Mouse (Mus musculus): Measurements from ENCODE around the gene Mxi1. TPM values are rescaled to one million over a fixed set of nuclear protein-coding genes. Genes with fewer than 3 reads are reported as not detected.

Mxi1 gene
- total RNA-seq, 1 experiment from 2014 or later, result 112 TPM

DNA sequence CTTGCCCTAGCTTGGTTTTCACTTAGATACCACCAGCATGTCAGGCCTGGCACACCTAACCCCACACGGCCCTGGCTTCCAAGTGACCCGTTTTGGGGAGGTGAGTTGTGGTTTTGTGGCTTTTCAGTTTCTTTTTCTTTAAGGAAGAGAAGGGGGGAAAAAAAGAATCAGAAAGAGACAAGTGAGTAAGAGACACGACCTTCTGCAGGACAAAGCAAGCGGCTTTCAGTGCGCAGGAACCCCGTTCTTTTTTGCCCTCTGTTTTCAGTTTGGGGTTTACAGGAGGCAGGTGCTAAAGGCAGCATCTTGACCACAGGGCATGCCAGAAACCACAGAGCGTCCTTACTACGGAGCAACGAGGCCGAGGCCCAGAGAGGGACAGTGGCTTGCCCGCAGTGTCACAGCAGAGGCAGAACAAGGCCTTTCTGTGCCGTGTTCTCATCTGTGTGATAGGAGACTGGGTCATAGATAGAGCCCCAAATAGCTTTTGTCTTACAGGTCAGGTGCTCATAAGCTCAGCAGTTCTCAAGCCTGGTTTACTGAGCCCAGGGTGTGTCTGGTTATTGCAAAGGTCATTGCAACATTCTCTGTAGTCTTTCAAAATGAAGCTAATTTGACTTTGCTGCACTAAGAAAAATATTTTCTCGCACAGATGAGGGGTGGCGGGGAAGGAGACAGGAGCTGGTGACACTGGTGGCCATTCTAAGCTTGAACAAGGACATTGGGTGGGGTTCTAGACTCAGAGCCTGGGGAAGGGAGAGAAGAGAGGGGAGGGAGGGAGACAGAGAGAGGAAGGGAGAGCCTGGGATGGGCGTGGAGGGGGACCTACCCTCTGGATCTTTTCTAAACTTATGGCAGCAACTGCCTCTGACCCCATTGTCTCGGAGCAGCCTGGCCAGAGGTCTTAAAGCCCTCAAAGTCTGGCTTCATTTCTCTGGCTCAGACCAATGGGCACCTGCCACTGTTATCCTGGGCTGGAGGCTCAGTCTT is 8.1 kb downstream of the Mxi1 start:
- ATAC-seq (ENCODE audit: extremely low read depth, insufficient number of reproducible peaks, low FRiP score, poor library complexity, severe bottlenecking), result peak; percentile 33

- no peak for ATAC-seq (ENCODE audit: extremely low read depth, insufficient number of reproducible peaks, low FRiP score, poor library complexity, severe bottlenecking)
Observed at GRCm38 (mm10) chr19:53320264-53321110, 10.2 kb downstream of the Mxi1 start.

GRCm38 (mm10) chr19:53321273-53321672 is 11.0 kb downstream of the Mxi1 start:
- ATAC-seq (ENCODE audit: extremely low read depth, insufficient number of reproducible peaks, low FRiP score, poor library complexity, severe bottlenecking), result no peak

DNA sequence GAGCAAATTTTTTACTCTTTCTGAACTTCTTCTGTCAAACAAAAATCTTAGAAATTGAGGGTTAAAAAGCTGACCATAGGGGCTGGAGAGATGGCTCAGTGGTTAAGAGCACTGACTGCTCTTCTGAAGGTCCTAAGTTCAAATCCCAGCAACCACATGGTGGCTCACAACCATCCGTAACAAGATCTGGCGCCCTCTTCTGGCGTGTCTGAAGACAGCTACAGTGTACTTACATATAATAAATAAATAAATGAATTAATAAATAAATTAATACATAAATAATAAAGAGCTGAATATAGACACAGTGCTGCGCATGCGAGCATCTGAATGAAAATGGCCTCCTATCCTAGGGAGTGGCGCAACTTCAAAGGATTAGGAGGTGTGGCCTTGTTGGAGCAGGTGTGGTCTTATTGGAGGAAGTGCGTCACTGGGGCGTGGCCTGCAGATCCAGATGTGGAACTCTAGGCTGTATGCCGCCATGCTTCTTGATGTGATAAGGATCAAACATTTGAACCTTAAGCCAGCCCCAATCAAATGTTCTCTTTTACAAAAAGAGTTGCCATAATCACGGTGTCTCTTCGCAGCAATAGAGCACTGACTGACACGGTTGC is 12.2 kb downstream of the Mxi1 start:
- ATAC-seq (ENCODE audit: extremely low read depth, insufficient number of reproducible peaks, low FRiP score, poor library complexity, severe bottlenecking), result no peak

DNA sequence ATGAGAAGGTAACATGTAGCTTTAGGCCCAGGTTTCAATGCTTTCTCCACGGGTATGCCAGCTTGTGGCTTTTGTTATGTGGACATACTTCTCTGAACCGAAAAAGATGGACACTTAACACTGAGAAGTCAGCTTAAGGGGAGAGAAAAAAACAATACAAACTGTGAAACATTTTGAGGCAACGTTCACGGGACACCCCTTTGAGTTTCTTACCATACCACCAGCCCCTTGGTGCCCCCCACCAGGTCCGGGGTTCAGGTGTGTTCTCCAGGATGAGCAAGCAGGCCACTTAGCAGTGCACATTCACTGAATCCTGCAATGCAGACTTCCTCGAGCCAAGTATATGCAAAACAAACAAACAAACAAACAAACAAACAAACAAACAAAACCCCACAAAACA is 14.5 kb downstream of the Mxi1 start:
- no peak for ATAC-seq (ENCODE audit: extremely low read depth, insufficient number of reproducible peaks, low FRiP score, poor library complexity, severe bottlenecking)

DNA sequence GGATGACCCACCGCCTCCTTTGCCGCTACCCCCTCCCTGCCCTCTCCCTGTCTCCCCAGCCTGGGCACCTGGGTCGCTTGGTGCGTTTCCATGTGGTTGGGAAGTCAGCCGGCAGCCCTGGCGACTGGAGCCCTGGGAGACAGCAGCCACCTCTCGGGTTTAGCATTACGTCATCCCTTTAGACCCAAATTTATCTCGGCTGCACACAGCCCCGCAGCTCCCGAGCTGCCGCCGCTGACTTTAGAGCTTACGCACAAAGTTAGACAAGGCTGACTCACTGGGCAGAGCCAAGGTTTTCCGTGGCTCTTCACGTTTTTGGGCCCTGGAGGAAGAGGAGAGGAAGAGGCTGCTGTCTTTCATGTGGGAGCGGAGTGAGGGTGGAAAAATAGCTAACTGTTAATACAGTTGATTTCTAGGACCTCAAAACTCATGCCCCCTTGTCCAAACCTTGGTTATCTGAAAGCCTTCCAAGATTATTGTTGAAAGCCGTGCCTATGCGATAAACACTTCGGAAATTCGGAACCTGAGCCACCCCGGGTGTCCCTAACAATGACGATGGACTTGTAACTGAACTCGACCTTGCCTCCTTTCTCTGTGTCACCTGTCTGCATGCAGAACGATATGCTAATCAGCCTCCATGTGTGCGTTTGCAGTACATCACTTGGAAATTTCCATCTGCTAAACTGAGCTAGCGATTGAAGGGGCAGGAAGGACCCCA is 15.4 kb downstream of the Mxi1 start:
- no peak for ATAC-seq (ENCODE audit: extremely low read depth, insufficient number of reproducible peaks, low FRiP score, poor library complexity, severe bottlenecking)

DNA sequence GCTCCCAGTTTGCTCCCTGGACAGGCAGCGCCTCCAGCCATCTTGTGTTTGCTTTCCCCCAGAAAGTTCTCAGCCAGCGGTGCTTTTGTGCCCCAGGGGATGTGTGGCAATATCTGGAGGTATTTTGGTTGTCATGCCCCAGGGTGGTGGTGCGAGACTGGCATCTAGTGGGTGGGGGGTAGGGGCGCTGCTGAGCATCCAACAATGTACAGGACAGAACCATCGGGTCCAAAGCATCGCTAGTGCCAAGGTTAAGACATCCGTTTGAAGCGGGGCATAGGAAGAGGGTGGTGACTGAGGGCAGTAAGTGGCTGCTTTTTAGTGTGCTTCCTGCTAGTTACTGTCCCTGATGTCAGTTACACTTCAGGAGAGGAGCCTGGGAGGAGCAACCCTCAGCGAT is 17.8 kb downstream of the Mxi1 start:
- ATAC-seq (ENCODE audit: extremely low read depth, insufficient number of reproducible peaks, low FRiP score, poor library complexity, severe bottlenecking), result peak; percentile 57

- ATAC-seq (ENCODE audit: extremely low read depth, insufficient number of reproducible peaks, low FRiP score, poor library complexity, severe bottlenecking), result peak; percentile 46
Observed at GRCm38 (mm10) chr19:53329221-53329991, 19.1 kb downstream of the Mxi1 start.

- 0 out of 2 replicates have a peak, but pooled peaks have one; percentile 2 for ATAC-seq (ENCODE audit: extremely low read depth, insufficient number of reproducible peaks, low FRiP score, poor library complexity, severe bottlenecking)
Observed at GRCm38 (mm10) chr19:53329992-53330381, 19.7 kb downstream of the Mxi1 start.

DNA sequence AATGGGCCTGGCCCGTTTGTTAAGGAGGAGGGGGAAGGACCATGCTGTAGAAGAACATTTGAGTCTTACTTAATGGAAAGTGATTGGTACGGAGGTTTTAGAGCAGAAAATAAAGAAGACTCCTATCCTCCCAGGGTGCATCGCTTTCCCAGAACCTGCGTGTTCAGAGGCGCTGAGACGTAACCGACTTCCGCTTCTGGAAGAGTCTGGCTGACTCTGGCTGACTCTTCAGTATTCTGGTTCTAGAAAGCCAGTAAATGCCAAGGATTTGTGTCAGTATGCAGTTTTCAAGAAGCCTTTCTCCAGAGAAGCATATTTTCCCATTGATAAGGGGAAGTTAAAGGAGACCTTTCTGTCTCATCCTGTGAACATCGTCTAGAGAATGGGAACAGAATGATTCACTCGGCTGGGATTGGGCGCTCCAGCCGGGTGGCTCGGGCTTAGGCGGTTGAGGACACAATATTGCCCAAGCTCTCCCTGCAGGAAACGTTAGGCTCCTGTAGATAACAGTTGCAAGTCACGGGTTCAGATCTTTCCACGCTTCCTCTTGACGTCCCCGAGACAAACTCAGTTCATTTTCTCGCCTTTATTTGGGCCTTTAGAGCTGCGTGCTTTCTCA is 21.7 kb downstream of the Mxi1 start:
- no peak for ATAC-seq (ENCODE audit: extremely low read depth, insufficient number of reproducible peaks, low FRiP score, poor library complexity, severe bottlenecking)

DNA sequence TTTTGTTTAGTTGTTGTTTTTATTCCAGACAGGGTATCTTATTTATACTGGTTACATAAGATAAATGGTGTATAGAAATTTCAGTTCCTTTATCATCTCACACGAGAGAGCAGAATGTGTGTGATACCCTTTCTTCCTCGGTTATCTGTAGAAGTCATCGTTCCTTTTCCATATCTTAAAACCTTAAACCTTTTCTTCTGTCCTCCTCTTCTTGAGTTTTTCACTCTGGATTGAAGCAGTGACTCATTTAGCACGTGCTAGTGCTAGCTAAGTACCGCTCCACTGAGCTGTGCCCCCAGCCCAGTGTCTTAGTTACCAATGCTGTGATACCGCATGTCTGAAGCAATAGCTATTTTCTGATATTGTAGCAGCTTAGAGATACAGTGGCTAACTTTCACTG is 23.4 kb downstream of the Mxi1 start:
- ATAC-seq (ENCODE audit: extremely low read depth, insufficient number of reproducible peaks, low FRiP score, poor library complexity, severe bottlenecking), result no peak

DNA sequence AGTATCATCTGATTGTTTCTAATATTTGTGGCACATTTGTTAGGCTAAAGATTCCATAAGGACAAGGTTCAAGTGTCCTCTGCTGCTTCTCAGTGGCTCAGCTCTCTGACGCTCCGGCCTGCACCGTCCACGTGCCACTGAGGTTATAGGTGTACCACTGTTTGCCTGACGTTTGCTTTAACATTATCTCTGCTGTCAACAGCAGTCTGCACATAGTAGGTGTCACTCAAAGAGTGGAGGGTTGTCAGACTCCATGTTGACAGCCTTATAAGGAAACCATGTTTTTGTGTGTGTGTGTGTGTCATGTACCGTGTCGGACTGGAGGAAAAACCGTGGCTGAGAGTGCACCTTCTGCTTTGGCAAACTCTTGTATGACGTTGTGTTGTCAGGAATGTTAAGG is 24.9 kb downstream of the Mxi1 start:
- no peak for ATAC-seq (ENCODE audit: extremely low read depth, insufficient number of reproducible peaks, low FRiP score, poor library complexity, severe bottlenecking)

DNA sequence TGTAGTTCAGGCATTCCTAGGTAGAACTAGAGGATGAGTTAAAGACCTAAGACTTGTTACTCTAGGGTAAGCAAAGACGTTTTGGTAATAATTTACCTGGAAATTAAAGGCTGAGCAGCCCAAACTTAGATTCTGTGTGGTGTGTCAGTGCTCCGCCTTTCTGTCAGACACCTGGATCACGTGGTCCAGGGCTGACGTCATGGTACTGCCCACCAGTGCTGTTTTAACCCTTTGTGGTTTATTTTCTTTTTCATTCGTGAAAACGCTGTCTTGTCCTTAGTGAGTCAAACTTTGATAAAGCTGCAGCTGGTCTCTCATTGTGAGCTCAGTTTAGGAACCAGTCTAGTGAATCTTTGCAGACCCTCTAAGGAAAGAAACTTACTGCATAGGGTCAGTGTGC is 30.1 kb downstream of the Mxi1 start:
- ATAC-seq (ENCODE audit: extremely low read depth, insufficient number of reproducible peaks, low FRiP score, poor library complexity, severe bottlenecking), result no peak

DNA sequence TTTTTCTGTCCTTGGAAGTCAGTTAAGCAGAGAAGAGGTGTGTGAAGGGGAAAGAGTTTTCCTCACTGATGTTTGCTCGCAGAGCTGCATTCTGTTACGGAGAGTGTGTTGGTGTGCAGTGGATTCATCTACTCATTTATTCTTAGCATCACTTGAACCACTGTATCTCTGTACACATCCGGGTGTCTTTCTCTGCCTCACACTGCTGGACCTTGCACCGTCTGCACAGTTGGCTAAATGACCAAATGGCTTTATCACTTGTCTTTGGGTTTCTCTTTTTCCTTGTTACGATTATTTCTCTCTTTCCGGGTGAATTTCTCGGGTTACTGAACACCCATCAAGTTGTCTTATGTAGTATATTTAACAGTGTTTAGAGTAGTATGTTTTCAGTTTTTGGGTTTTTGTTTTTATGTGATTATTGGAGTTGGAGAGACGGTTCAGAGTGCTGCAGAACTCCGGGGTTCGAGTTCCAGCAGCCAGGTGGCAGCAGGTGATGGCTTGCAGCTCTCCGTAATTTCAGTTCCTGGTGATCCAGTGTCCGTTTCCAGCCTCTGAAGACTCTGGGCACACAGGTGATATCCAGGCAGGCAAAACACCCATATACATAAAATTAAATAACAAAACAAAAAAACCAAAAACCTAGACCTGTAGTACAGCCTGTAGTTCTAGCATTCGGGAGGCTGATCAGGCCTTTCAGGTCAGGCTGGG is 33.0 kb downstream of the Mxi1 start:
- ATAC-seq (ENCODE audit: extremely low read depth, insufficient number of reproducible peaks, low FRiP score, poor library complexity, severe bottlenecking), result no peak

DNA sequence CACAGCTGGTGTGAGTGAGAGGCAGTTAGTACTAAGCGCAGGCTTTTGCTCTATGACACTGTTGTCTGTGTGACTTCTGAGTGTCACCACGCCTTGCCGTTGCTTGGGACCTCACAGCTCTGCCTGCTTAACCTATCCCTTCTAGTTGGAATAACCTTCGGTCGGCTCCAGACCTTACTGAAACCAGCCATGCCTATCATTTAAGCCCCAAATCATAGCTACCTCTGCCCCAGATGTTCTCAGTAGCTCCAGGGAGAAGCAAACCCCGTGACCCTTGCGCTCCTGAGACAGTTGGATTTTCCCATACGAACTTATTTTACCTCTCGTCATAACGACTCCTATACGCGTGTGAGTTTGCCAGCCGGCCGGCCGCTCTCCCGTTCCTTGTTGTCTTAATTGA is 33.7 kb downstream of the Mxi1 start:
- no peak for ATAC-seq (ENCODE audit: extremely low read depth, insufficient number of reproducible peaks, low FRiP score, poor library complexity, severe bottlenecking)

- no peak for ATAC-seq (ENCODE audit: extremely low read depth, insufficient number of reproducible peaks, low FRiP score, poor library complexity, severe bottlenecking)
Observed at GRCm38 (mm10) chr19:53345766-53346165, 35.4 kb downstream of the Mxi1 start.

- no peak for ATAC-seq (ENCODE audit: extremely low read depth, insufficient number of reproducible peaks, low FRiP score, poor library complexity, severe bottlenecking)
Observed at GRCm38 (mm10) chr19:53353864-53354263, 43.5 kb downstream of the Mxi1 start.
